Mouse (Mus musculus): Measurements from ENCODE around the gene Dusp23.

DNA sequence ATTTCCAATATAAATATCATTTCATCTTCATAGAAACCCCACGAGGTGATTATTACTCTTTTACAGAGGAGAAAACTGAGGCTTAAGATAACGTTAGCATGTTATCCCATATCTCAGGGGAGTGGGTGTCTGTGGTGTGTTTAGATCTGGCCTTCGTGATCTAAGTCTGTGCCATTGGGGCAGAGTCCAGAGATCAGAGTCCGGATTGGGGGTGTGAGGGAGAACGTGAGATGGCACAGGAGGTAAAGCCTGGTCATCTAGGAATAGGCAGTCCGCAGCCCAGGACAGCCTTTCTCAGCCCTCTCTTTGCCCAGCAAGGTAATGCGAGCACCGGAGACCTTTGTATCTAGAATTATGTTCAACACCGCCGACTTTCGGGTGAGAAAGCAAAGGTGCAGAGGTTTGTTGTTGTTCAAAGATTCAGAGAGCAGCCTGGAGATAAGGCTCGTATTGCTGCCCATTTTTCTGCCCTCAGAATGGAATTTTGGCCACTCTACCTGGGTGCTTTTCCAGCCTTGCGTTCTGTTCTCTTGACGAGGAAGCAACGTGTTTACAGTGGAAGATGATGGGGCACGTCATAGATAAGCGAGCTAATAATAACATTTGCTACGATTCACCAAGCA, 19.4 kb upstream of the Dusp23 start:
- TF ChIP-seq CTCF (IDR thresholded peaks at IDR 0.05; ENCODE audit: control insufficient read depth, insufficient read depth, insufficient replicate concordance, low read depth, low read length) (no peak), POLR2A (IDR thresholded peaks at IDR 0.05; ENCODE audit: control insufficient read depth, low read depth, low read length) (no peak)

Data from testis, adult 2 months (tissue).